Comparison of ENCODE assay signal across 13 mouse cellular contexts in the genomic region with DNA sequence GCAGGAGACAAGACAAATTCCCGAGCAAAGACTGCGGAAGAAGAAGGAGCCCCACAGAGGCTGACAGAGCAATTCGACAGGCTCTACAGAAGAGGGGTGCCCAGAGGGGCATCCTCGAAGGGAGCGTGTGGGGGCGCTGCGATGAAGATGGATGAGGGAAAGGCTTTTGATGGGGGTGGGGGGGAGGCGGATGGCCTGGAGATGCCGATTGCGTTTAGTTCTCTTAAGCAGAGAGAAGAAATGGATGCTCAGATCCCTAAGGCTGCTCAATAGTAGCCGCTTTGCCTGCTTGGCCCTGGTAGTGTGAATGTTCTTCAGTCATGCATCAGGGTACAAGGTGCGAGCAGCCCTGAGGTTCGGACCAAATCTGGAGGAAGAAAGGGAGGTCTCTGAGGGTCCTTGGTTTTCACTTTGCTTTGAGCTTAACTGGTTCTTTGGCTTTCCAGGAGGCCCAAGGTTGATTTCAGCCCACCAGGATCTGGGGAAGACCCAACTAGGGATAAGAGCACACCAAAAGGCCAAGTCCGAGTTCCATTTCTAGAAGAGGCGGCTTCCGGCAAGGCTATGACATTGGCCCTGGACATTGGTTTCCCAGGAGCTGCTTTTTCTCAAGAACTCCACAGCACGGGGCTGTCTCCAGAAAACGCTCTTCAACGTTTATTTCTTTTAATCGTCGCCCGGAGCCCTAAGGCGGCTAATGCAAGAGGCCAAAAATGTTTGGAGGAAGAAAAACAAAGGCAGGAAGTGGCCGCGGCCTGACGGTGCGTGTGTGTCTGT. TPM values are rescaled to one million over a fixed set of nuclear protein-coding genes. Genes with fewer than 3 reads are reported as not detected.
DNase-seq lines count a peak whose midpoint lies in the region; ATAC-seq lines count a peak whose summit lies in the region.
"Had no signal": no experiment of that assay in that cellular context is flagged by ENCODE, and none has a peak within 500 bp of the region (broad histone marks: within the 10 kb centered on the region; RNA-seq: fewer than 3 reads in every experiment).

No protein-coding gene starts in this region.

- peaks cover 43% of the 10 kb centered on the region for H3K4me1 ChIP-seq in kidney, embryonic 15.5 days
- H3K4me1 ChIP-seq in neural tube, embryonic 14.5 days (ENCODE audit: control insufficient read depth, insufficient read depth, low read length) = no peaks in the 10 kb centered on the region
- H3K4me1 ChIP-seq: midbrain, embryonic 15.5 days had no signal

- H3K36me3 ChIP-seq in kidney, embryonic 15.5 days = no peaks in the 10 kb centered on the region
- H3K36me3 ChIP-seq in neural tube, embryonic 14.5 days (ENCODE audit: control insufficient read depth, insufficient read depth, low read length) = no peaks in the 10 kb centered on the region
- H3K36me3 ChIP-seq: embryonic facial prominence, embryonic 12.5 days; heart, embryonic 12.5 days; midbrain, embryonic 15.5 days had no signal

- peak overlapping the region; percentile 74 for H3K4me2 ChIP-seq in kidney, embryonic 15.5 days
- H3K4me2 ChIP-seq in neural tube, embryonic 14.5 days (ENCODE audit: low read depth, low read length) = peak overlapping the region; percentile 36
- H3K4me2 ChIP-seq: embryonic facial prominence, embryonic 12.5 days; heart, embryonic 12.5 days; midbrain, embryonic 15.5 days had no signal

- peak overlapping the region; percentile 86 for H3K27ac ChIP-seq in kidney, embryonic 15.5 days
- peak overlapping the region; percentile 64; the same call in 1 of the 2 replicates for H3K27ac ChIP-seq in neural tube, embryonic 14.5 days (ENCODE audit: low read depth, low read length)
- H3K27ac ChIP-seq: embryonic facial prominence, embryonic 12.5 days; hindbrain, postnatal 0 days; midbrain, embryonic 15.5 days had no signal

- peak overlapping the region; percentile 42 for H3K9ac ChIP-seq in kidney, embryonic 15.5 days
- no peak overlapping the region for H3K9ac ChIP-seq in neural tube, embryonic 14.5 days (replicated peaks; ENCODE audit: low read depth, low read length)
- H3K9ac ChIP-seq: embryonic facial prominence, embryonic 12.5 days; heart, embryonic 12.5 days; midbrain, embryonic 15.5 days had no signal

- H3K27me3 ChIP-seq in kidney, embryonic 15.5 days = peaks cover 52% of the 10 kb centered on the region
- peaks cover 31% of the 10 kb centered on the region for H3K27me3 ChIP-seq in neural tube, embryonic 14.5 days (ENCODE audit: control insufficient read depth, insufficient read depth, low read length)

- ATAC-seq in kidney, embryonic 15.5 days (replicated peaks; ENCODE audit: low FRiP score) = no peak
- ATAC-seq in neural tube, embryonic 14.5 days (ENCODE audit: low read depth) = peak; percentile 5; the same call in 1 of the 2 replicates
- ATAC-seq: hindbrain, postnatal 0 days; lung, postnatal 0 days; midbrain, embryonic 15.5 days had no signal

- H3K9me3 ChIP-seq in kidney, embryonic 15.5 days (replicated peaks) = no peaks in the 10 kb centered on the region
- H3K9me3 ChIP-seq in neural tube, embryonic 14.5 days (ENCODE audit: control insufficient read depth, low read length) = no peaks in the 10 kb centered on the region
- H3K9me3 ChIP-seq: embryonic facial prominence, embryonic 12.5 days; heart, embryonic 12.5 days; midbrain, embryonic 15.5 days had no signal

- 5% methylated on average over 27 of the region's 27 CpGs for WGBS in kidney, embryonic 15.5 days
- WGBS in neural tube, embryonic 14.5 days = 3% methylated on average over 27 of the region's 27 CpGs

- DNase-seq in kidney, adult 9 months = no peak
- peak; percentile 43 for DNase-seq in ZHBTc4 (ENCODE audit: low read depth, low spot score)
- DNase-seq in kidney, postnatal 14 days = peak; percentile 25
- no peak for DNase-seq in cerebellum, adult 18-20 months
- DNase-seq in ovary, adult 18-20 months (ENCODE audit: low spot score) = no peak
- DNase-seq: thymus, postnatal 36 days had no signal

- H3K4me3 ChIP-seq in kidney, embryonic 15.5 days (replicated peaks) = peak overlapping the region; percentile 39
- H3K4me3 ChIP-seq in neural tube, embryonic 14.5 days (ENCODE audit: low read depth, low read length) = peak overlapping the region; percentile 22; the same call in 1 of the 2 replicates
- H3K4me3 ChIP-seq: embryonic facial prominence, embryonic 12.5 days; heart, embryonic 12.5 days; midbrain, embryonic 15.5 days had no signal

RNA-seq across cellular contexts. Expression of gene Hoxa11, which starts 3.2 kb away (rescaled TPM):
- 34.3 and 34.8 TPM in 2 replicates for polyA plus RNA-seq in kidney, embryonic 15.5 days (2015; fragmentation: Nextera tagmentation; extraction: Ambion mirVana)
- polyA plus RNA-seq in neural tube, embryonic 14.5 days (2014; fragmentation: Nextera tagmentation; extraction: Ambion mirVana) = 0.09 TPM in 1 of 2 replicates, not detected in the other
- polyA plus RNA-seq: heart, embryonic 12.5 days; hindbrain, postnatal 0 days; lung, postnatal 0 days had no signal

RNA-seq across cellular contexts. Expression of gene Hoxa10, which starts 8.2 kb away (rescaled TPM):
- 157 and 172 TPM in 2 replicates for polyA plus RNA-seq in kidney, embryonic 15.5 days (2015; fragmentation: Nextera tagmentation; extraction: Ambion mirVana)
- 50.5 and 79.4 TPM in 2 replicates for polyA plus RNA-seq in neural tube, embryonic 14.5 days (2014; fragmentation: Nextera tagmentation; extraction: Ambion mirVana)
- polyA plus RNA-seq: hindbrain, postnatal 0 days; lung, postnatal 0 days had no signal

RNA-seq across cellular contexts. Expression of gene Hoxa13, which starts 11.9 kb away (rescaled TPM):
- polyA plus RNA-seq in kidney, embryonic 15.5 days (2015; fragmentation: Nextera tagmentation; extraction: Ambion mirVana) = 0.13 and 0.43 TPM in 2 replicates
- not detected in 2 replicates for polyA plus RNA-seq in neural tube, embryonic 14.5 days (2014; fragmentation: Nextera tagmentation; extraction: Ambion mirVana)
- polyA plus RNA-seq: embryonic facial prominence, embryonic 12.5 days; heart, embryonic 12.5 days; hindbrain, postnatal 0 days; lung, postnatal 0 days; midbrain, embryonic 15.5 days had no signal

RNA-seq across cellular contexts. Expression of gene Hoxa9, which starts 17.9 kb away (rescaled TPM):
- polyA plus RNA-seq in kidney, embryonic 15.5 days (2015; fragmentation: Nextera tagmentation; extraction: Ambion mirVana) = 53.4 and 65.1 TPM in 2 replicates
- polyA plus RNA-seq in neural tube, embryonic 14.5 days (2014; fragmentation: Nextera tagmentation; extraction: Ambion mirVana) = 122 and 151 TPM in 2 replicates
- polyA plus RNA-seq: embryonic facial prominence, embryonic 12.5 days; hindbrain, postnatal 0 days; midbrain, embryonic 15.5 days had no signal

RNA-seq across cellular contexts. Expression of gene Hoxa7, which starts 27.2 kb away (rescaled TPM):
- 26.7 and 27.2 TPM in 2 replicates for polyA plus RNA-seq in kidney, embryonic 15.5 days (2015; fragmentation: Nextera tagmentation; extraction: Ambion mirVana)
- 90.8 and 110 TPM in 2 replicates for polyA plus RNA-seq in neural tube, embryonic 14.5 days (2014; fragmentation: Nextera tagmentation; extraction: Ambion mirVana)
- polyA plus RNA-seq: heart, embryonic 12.5 days; midbrain, embryonic 15.5 days had no signal

Comparison
In these comparisons a context has a peak if more than half of its experiments do, and no peak if none do; other contexts are left out.
1. DNase-seq: peak in ZHBTc4 (single experiment) and kidney, postnatal 14 days (single experiment); none in kidney, adult 9 months (single experiment), cerebellum, adult 18-20 months (0 of 2) and ovary, adult 18-20 months (single experiment).
2. RNA of gene Hoxa11, which starts 3.2 kb away (polyA plus RNA-seq): 34.3 to 34.8 TPM in kidney, embryonic 15.5 days; 0.09 TPM in neural tube, embryonic 14.5 days; every median in the first group is over 10 times any median in the second.